In genomic region chrX:142571772-142572171, GRCm38 (mm10) we compare ENCODE assay signal across 28 mouse cellular contexts.
"Had no signal": no experiment of that assay in that cellular context is flagged by ENCODE, and none has a peak within 500 bp of the region (broad histone marks: within the 10 kb centered on the region; RNA-seq: fewer than 3 reads in every experiment).

No protein-coding gene starts in this region.

- H3K4me1 ChIP-seq: limb, embryonic 10.5 days; limb, embryonic 12.5 days; limb, embryonic 13.5 days; limb, embryonic 15.5 days; lung, embryonic 15.5 days; midbrain, embryonic 10.5 days; midbrain, embryonic 12.5 days; midbrain, embryonic 13.5 days; midbrain, embryonic 15.5 days; neural tube, embryonic 12.5 days had no signal

- H3K36me3 ChIP-seq: limb, embryonic 10.5 days; limb, embryonic 12.5 days; limb, embryonic 13.5 days; limb, embryonic 15.5 days; liver, embryonic 12.5 days; liver, embryonic 13.5 days; liver, embryonic 15.5 days; lung, embryonic 15.5 days; midbrain, embryonic 10.5 days; midbrain, embryonic 12.5 days; midbrain, embryonic 13.5 days; midbrain, embryonic 15.5 days; neural tube, embryonic 12.5 days had no signal

- H3K4me3 ChIP-seq: limb, embryonic 10.5 days; limb, embryonic 12.5 days; limb, embryonic 13.5 days; limb, embryonic 15.5 days; liver, embryonic 12.5 days; liver, embryonic 13.5 days; liver, embryonic 15.5 days; lung, embryonic 15.5 days; megakaryocyte, embryonic 14.5 days; midbrain, embryonic 10.5 days; midbrain, embryonic 12.5 days; midbrain, embryonic 13.5 days; midbrain, embryonic 15.5 days; myocyte; neural tube, embryonic 12.5 days had no signal

- DNase-seq: left cerebral cortex, postnatal 4 days; liver; liver, embryonic 13.5 days; liver, postnatal 0 days; lung, adult 18-20 months; lung, adult 2 months; lung, embryonic 14.5 days; lung, postnatal 10 days; lung, postnatal 14 days; lung, postnatal 36 days; lung, postnatal 4 days; midbrain, embryonic 14.5 days had no signal

- H3K27me3 ChIP-seq: neural tube, embryonic 12.5 days had no signal

- H3K9ac ChIP-seq: limb, embryonic 12.5 days; limb, embryonic 13.5 days; limb, embryonic 15.5 days; liver, embryonic 12.5 days; liver, embryonic 13.5 days; liver, embryonic 14.5 days; liver, embryonic 15.5 days; liver, postnatal 0 days; lung, embryonic 14.5 days; lung, embryonic 15.5 days; midbrain, embryonic 12.5 days; midbrain, embryonic 13.5 days; midbrain, embryonic 15.5 days; neural tube, embryonic 12.5 days had no signal

- H3K27ac ChIP-seq: limb, embryonic 10.5 days; limb, embryonic 12.5 days; limb, embryonic 13.5 days; limb, embryonic 15.5 days; liver, embryonic 12.5 days; liver, embryonic 13.5 days; liver, embryonic 14.5 days; liver, embryonic 15.5 days; lung, embryonic 15.5 days; macrophage; midbrain, embryonic 10.5 days; midbrain, embryonic 12.5 days; midbrain, embryonic 13.5 days; midbrain, embryonic 15.5 days; neural tube, embryonic 12.5 days had no signal

- H3K9me3 ChIP-seq: limb, embryonic 10.5 days; limb, embryonic 12.5 days; limb, embryonic 13.5 days; limb, embryonic 15.5 days; liver, embryonic 12.5 days; liver, embryonic 13.5 days; liver, embryonic 15.5 days; lung, embryonic 15.5 days; megakaryocyte, embryonic 14.5 days; midbrain, embryonic 10.5 days; midbrain, embryonic 12.5 days; midbrain, embryonic 13.5 days; midbrain, embryonic 15.5 days; neural tube, embryonic 12.5 days had no signal
